Mouse (Mus musculus): Measurements from ENCODE around the gene Arpin. TPM values are rescaled to one million over a fixed set of nuclear protein-coding genes. Genes with fewer than 3 reads are reported as not detected.

Gene Arpin
- polyA plus RNA-seq, 1 experiment = 2.4 TPM

DNA sequence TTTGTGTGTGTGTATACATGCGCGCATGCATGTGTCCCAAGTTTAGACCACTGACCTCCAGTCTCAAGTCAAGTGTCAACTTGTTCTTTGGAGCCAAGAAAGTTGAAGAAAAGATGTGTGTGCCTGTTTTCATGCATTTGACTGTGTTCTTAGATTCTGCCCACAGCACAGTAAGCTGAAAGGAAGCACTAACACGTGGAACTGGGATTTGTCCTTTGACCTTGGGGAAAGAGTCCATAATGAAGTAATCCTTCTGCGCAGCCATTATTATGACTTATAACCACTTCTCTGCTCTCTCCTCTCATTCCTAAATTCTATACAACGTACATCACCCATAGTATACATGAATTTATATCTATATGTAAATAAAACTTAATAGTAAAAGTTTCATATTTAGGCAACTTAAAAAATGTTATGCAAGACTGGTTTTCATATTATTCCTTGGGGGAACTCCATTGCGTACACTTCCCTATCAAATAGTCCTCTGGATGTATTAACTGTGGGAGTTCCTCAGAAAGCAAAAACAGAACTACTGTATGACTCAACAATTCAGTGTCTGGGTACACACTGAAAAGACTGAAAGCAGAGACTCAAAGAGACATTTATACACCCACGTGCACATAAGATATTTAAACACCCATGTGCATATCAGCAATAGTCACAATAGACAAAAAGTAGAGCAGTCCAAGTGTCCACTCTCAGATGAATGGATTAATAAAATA, 51.4 kb downstream of the Arpin start:
- 73% methylated on average over 7 of the region's 7 CpGs for WGBS
- no peak overlapping the region for H3K27ac ChIP-seq (ENCODE audit: control insufficient read depth, insufficient read depth, low read depth, low read length, poor library complexity)

GRCm38 (mm10) chr7:79881901-79882300, 53.3 kb downstream of the Arpin start:
- WGBS = 83% methylated on average over 6 of the region's 6 CpGs
- H3K4me3 ChIP-seq (replicated peaks; ENCODE audit: control insufficient read depth, low read depth, low read length) = no peak overlapping the region
- H3K27ac ChIP-seq (ENCODE audit: control insufficient read depth, insufficient read depth, low read depth, low read length, poor library complexity) = no peak overlapping the region
- H3K4me1 ChIP-seq (ENCODE audit: control insufficient read depth, insufficient read depth, low read length) = no peaks in the 10 kb centered on the region
- TF ChIP-seq CTCF (IDR thresholded peaks at IDR 0.05; ENCODE audit: control insufficient read depth, insufficient read depth, low read length) (no peak), POLR2A (IDR thresholded peaks at IDR 0.05; ENCODE audit: borderline replicate concordance, control insufficient read depth, low read depth, low read length) (no peak)

More for the DNA sequence above, 51.4 kb downstream of the Arpin start:
- TF ChIP-seq POLR2A (IDR thresholded peaks at IDR 0.05; ENCODE audit: borderline replicate concordance, control insufficient read depth, low read depth, low read length) = no peak
- no peak for TF ChIP-seq CTCF (IDR thresholded peaks at IDR 0.05; ENCODE audit: control insufficient read depth, insufficient read depth, low read length)
- H3K4me3 ChIP-seq (replicated peaks; ENCODE audit: control insufficient read depth, low read depth, low read length) = no peak overlapping the region
- H3K4me1 ChIP-seq (ENCODE audit: control insufficient read depth, insufficient read depth, low read length) = no peaks in the 10 kb centered on the region

DNA sequence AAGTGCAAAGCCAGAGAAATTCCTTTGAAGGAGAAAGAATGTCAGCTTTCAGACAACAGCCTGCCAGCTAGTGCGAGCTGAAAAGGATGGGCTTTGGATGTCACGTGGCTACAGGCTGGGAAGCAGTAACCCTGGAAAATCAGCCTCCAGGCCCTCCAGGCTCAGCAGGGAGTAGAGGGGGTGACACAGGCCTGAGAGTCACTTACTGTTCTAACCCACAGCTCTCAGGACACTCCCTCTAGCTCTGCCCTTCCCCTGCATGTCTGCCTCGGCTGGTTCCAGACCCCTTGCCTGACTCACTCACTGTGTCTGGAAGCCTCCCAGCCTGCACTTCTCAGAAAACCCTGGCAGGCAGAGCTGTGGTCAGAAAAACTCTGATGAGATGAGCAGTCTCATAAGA, 54.2 kb downstream of the Arpin start:
- Histone ChIP-seq H3K27ac (ENCODE audit: control insufficient read depth, insufficient read depth, low read depth, low read length, poor library complexity) (no peak overlapping the region), H3K4me1 (ENCODE audit: control insufficient read depth, insufficient read depth, low read length) (no peaks in the 10 kb centered on the region), H3K4me3 (replicated peaks; ENCODE audit: control insufficient read depth, low read depth, low read length) (no peak overlapping the region)
- no peak for TF ChIP-seq CTCF (IDR thresholded peaks at IDR 0.05; ENCODE audit: control insufficient read depth, insufficient read depth, low read length)
- TF ChIP-seq POLR2A (IDR thresholded peaks at IDR 0.05; ENCODE audit: borderline replicate concordance, control insufficient read depth, low read depth, low read length) = no peak
- WGBS = 76% methylated on average over 3 of the region's 3 CpGs

DNA sequence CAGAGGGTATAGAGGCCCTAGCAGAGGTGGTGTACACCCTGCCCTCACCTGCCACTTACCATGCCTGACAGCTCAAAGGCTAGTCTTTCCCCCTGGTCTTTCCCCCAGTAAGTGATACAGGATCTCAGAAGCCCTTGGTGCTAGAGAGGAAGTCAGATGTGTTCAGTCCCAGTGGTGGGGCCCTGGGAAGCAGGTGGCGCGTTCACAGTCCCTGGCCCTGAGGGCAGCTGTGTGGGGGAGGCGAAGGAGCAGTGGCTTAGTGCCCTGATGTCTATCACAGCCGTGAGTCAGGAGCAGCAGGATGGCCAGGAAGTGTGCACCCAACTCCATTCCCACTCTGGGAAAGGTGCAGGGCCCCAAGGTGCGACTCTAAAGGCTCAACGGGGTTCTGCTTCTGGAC, 55.1 kb downstream of the Arpin start:
- no peak overlapping the region for H3K27ac ChIP-seq (ENCODE audit: control insufficient read depth, insufficient read depth, low read depth, low read length, poor library complexity)
- no peak overlapping the region for H3K4me3 ChIP-seq (replicated peaks; ENCODE audit: control insufficient read depth, low read depth, low read length)
- WGBS = 89% methylated on average over 6 of the region's 6 CpGs
- TF ChIP-seq POLR2A (IDR thresholded peaks at IDR 0.05; ENCODE audit: borderline replicate concordance, control insufficient read depth, low read depth, low read length) (no peak), CTCF (IDR thresholded peaks at IDR 0.05; ENCODE audit: control insufficient read depth, insufficient read depth, low read length) (no peak)
- H3K4me1 ChIP-seq (ENCODE audit: control insufficient read depth, insufficient read depth, low read length) = no peaks in the 10 kb centered on the region

- Histone ChIP-seq H3K27ac (ENCODE audit: control insufficient read depth, insufficient read depth, low read depth, low read length, poor library complexity) (no peak overlapping the region), H3K4me1 (ENCODE audit: control insufficient read depth, insufficient read depth, low read length) (no peaks in the 10 kb centered on the region), H3K4me3 (replicated peaks; ENCODE audit: control insufficient read depth, low read depth, low read length) (no peak overlapping the region)
- WGBS = 67% methylated on average over 2 of the region's 2 CpGs
- no peak for TF ChIP-seq POLR2A (IDR thresholded peaks at IDR 0.05; ENCODE audit: borderline replicate concordance, control insufficient read depth, low read depth, low read length)
- TF ChIP-seq CTCF (IDR thresholded peaks at IDR 0.05; ENCODE audit: control insufficient read depth, insufficient read depth, low read length) = no peak
Observed at GRCm38 (mm10) chr7:79878455-79879025, 56.6 kb downstream of the Arpin start.

Other genes with a start within 250 kb of the Arpin start
- gene Kif7, start 219.6 kb downstream of the Arpin start, polyA plus RNA-seq (2011; ENCODE audit: insufficient read depth, insufficient read length, low replicate concordance, missing spikeins) = 0.29 and 1.00 TPM in 2 replicates
- 2.3 TPM in 1 of 2 replicates, not detected in the other for gene Plin1, start 202.5 kb downstream of the Arpin start, polyA plus RNA-seq (2011; ENCODE audit: insufficient read depth, insufficient read length, low replicate concordance, missing spikeins)
- gene Pex11a, start 192.2 kb downstream of the Arpin start, polyA plus RNA-seq (2011; ENCODE audit: insufficient read depth, insufficient read length, low replicate concordance, missing spikeins) = 3.4 and 4.9 TPM in 2 replicates
- gene Wdr93, start 192.2 kb downstream of the Arpin start, polyA plus RNA-seq (2011; ENCODE audit: insufficient read depth, insufficient read length, low replicate concordance, missing spikeins) = not detected in 2 replicates
- not detected in 2 replicates for gene Mesp1, start 141.6 kb downstream of the Arpin start, polyA plus RNA-seq (2011; ENCODE audit: insufficient read depth, insufficient read length, low replicate concordance, missing spikeins)
- gene Mesp2, start 124.6 kb downstream of the Arpin start, polyA plus RNA-seq (2011; ENCODE audit: insufficient read depth, insufficient read length, low replicate concordance, missing spikeins) = not detected in 2 replicates
- 1.0 and 1.2 TPM in 2 replicates for gene Anpep, start 74.3 kb downstream of the Arpin start, polyA plus RNA-seq (2011; ENCODE audit: insufficient read depth, insufficient read length, low replicate concordance, missing spikeins)
- 9.0 and 14.5 TPM in 2 replicates for gene Ap3s2, start 14.7 kb downstream of the Arpin start, polyA plus RNA-seq (2011; ENCODE audit: insufficient read depth, insufficient read length, low replicate concordance, missing spikeins)
- 12.5 and 28.1 TPM in 2 replicates for gene Zfp710, start 89.5 kb upstream of the Arpin start, polyA plus RNA-seq (2011; ENCODE audit: insufficient read depth, insufficient read length, low replicate concordance, missing spikeins)
- gene Idh2, start 180.0 kb upstream of the Arpin start, polyA plus RNA-seq (2011; ENCODE audit: insufficient read depth, insufficient read length, low replicate concordance, missing spikeins) = 20.9 and 43.5 TPM in 2 replicates